Mouse (Mus musculus) spleen, adult 2 months (tissue): Measurements from ENCODE around the gene Arg1. TPM values are rescaled to one million over a fixed set of nuclear protein-coding genes. Genes with fewer than 3 reads are reported as not detected.

Experiments
- DNase-seq, 2 experiments: peaks; one replicate each; pipeline versions ENCODE4 v3.0.0 to v3.0.0-alpha.2; 2012 to 2021; ENCODE audit warnings: low spot score in 2 of 2, low read depth in 1 of 2
- H3K27ac ChIP-seq: fragments of 200-500 bp; 2 replicates; pipeline ENCODE4 v1.5.1; 2012; ENCODE audit warnings: low read length, inconsistent platforms; ENCODE audit not compliant: insufficient read depth
- H3K27me3 ChIP-seq: fragments of 200-500 bp; 2 replicates; pipeline ENCODE4 v1.6.1; 2012; ENCODE audit warnings: mild to moderate bottlenecking, moderate library complexity, low read length, inconsistent platforms; ENCODE audit not compliant: control insufficient read depth, insufficient read depth
- H3K36me3 ChIP-seq: fragments of 200-500 bp; 2 replicates; pipeline ENCODE4 v1.6.1; 2012; ENCODE audit warnings: mild to moderate bottlenecking, low read length, inconsistent platforms; ENCODE audit not compliant: control insufficient read depth, insufficient read depth
- H3K4me1 ChIP-seq: fragments of 200-500 bp; 2 replicates; pipeline ENCODE4 v1.6.1; 2011; ENCODE audit warnings: inconsistent platforms; ENCODE audit not compliant: control insufficient read depth, insufficient read depth, insufficient read length
- H3K4me3 ChIP-seq: fragments of 200-500 bp; 2 replicates; pipeline ENCODE4 v1.5.1; 2011; ENCODE audit warnings: mild to moderate bottlenecking, inconsistent platforms; ENCODE audit not compliant: insufficient read depth, insufficient read length; ENCODE audit errors: extremely low read depth
- CTCF ChIP-seq: fragments of 200-500 bp; IDR thresholded peaks from 2 replicates; pipeline ENCODE4 v1.5.1; 2011; ENCODE audit warnings: mild to moderate bottlenecking, inconsistent platforms; ENCODE audit not compliant: insufficient read depth, insufficient read length, insufficient replicate concordance; ENCODE audit errors: extremely low read depth
- POLR2A ChIP-seq: fragments of 200-500 bp; IDR thresholded peaks from 2 replicates; pipeline ENCODE4 v1.6.1; 2011; ENCODE audit warnings: low read depth, low read length, inconsistent platforms
- WGBS: fragments of 180-500 bp; shearing (Covaris S2); methylation state at CpG from one replicate; pipeline ENCODE4 v1.1.7; 2018; 5-methylcytosine and 5-hydroxymethylcytosine counted together
- polyA plus RNA-seq: library from polyadenylated mRNA; depleted of rRNA; stranded (reverse); fragments of >200 nt; gene quantifications from 2 replicates; pipeline ENCODE4 v1.2.3, GENCODE M21; 2012; rRNA removed

Arg1 gene
- polyA plus RNA-seq, 1 experiment = not detected

GRCm38 (mm10) chr10:24886008-24886407 is 41.3 kb downstream of the Arg1 start:
- H3K36me3 ChIP-seq = peaks cover 22% of the 10 kb centered on the region

GRCm38 (mm10) chr10:24873624-24874023 is 53.7 kb downstream of the Arg1 start:
- H3K27me3 ChIP-seq = no peaks in the 10 kb centered on the region
- TF ChIP-seq POLR2A (no peak), CTCF (no peak)
- H3K36me3 ChIP-seq = peaks cover 21% of the 10 kb centered on the region
- no peaks in the 10 kb centered on the region; the same call in 1 of the 2 replicates for H3K4me1 ChIP-seq
- H3K27ac ChIP-seq = no peak overlapping the region
- no peak overlapping the region for H3K4me3 ChIP-seq
- no peak for DNase-seq
- WGBS = 87% methylated on average over 4 of the region's 4 CpGs

More at GRCm38 (mm10) chr10:24886008-24886407, 41.3 kb downstream of the Arg1 start:
- Histone ChIP-seq H3K27ac (no peak overlapping the region), H3K27me3 (no peaks in the 10 kb centered on the region), H3K4me3 (no peak overlapping the region), H3K4me1 (no peaks in the 10 kb centered on the region)
- WGBS = 90% methylated on average over 9 of the region's 9 CpGs
- no peak for TF ChIP-seq CTCF
- no peak for TF ChIP-seq POLR2A
- DNase-seq = no peak

GRCm38 (mm10) chr10:24869760-24870290 is 57.5 kb downstream of the Arg1 start, which contains the start of gene Med23:
TSS of gene Med23 (plus strand) at chr10:24869986.
- Histone ChIP-seq H3K4me3 (peak within 1 kb of the TSS; percentile 84), H3K4me1 (no peaks in the 10 kb centered on the region; the same call in 1 of the 2 replicates), H3K27ac (peak within 1 kb of the TSS; percentile 14; the same call in 1 of the 2 replicates), H3K36me3 (peaks cover under 1% of the 10 kb centered on the region; the same call in 1 of the 2 replicates), H3K27me3 (no peaks in the 10 kb centered on the region)
- TF ChIP-seq POLR2A (no peak), CTCF (peak; percentile 90; the same call in 1 of the 2 replicates)
- WGBS = 2% methylated on average over 36 of the region's 36 CpGs
- peak; percentile 94 for DNase-seq

Other genes with a start within 250 kb of the Arg1 start
- 2.5 and 3.2 TPM in 2 replicates for gene Enpp1, start 215.3 kb downstream of the Arg1 start, polyA plus RNA-seq
- gene Enpp3, start 84.7 kb downstream of the Arg1 start, polyA plus RNA-seq = 0.19 and 0.28 TPM in 2 replicates
- gene Med23, start 57.5 kb downstream of the Arg1 start, polyA plus RNA-seq = 12.6 and 14.4 TPM in 2 replicates